Mouse (Mus musculus): Measurements from ENCODE around the gene Tnnt1.

GRCm38 (mm10) chr7:4546591-4547131 lies 30.5 kb upstream of the Tnnt1 start:
- TF ChIP-seq CTCF (IDR thresholded peaks at IDR 0.05; ENCODE audit: low read depth): no peak
- no peak for TF ChIP-seq EP300 (IDR thresholded peaks at IDR 0.05; ENCODE audit: low read depth)

All from liver, embryonic 14.5 days (tissue).